Mouse (Mus musculus): ENCODE results near the gene Pkn1.

The Pkn1 gene

GRCm38 (mm10) chr8:83654725-83655124, 44.3 kb downstream of the Pkn1 start:
- DNase-seq (ENCODE audit: low read depth, low spot score), result no peak

GRCm38 (mm10) chr8:83653662-83654017, 45.3 kb downstream of the Pkn1 start:
- no peak for DNase-seq (ENCODE audit: low read depth, low spot score)

- DNase-seq (ENCODE audit: low read depth, low spot score), result no peak
Measured at GRCm38 (mm10) chr8:83652744-83653661, 46.0 kb downstream of the Pkn1 start.

- peak; percentile 98 for DNase-seq (ENCODE audit: low read depth, low spot score)
Measured at GRCm38 (mm10) chr8:83652030-83652743, 46.8 kb downstream of the Pkn1 start, which contains the start of gene Gipc1. TSS of gene Gipc1 (plus strand) at chr8:83652677.

GRCm38 (mm10) chr8:83649699-83650098, 49.3 kb downstream of the Pkn1 start:
- no peak for DNase-seq (ENCODE audit: low read depth, low spot score)

- DNase-seq (ENCODE audit: low read depth, low spot score), result no peak
Measured at GRCm38 (mm10) chr8:83648031-83648430, 50.9 kb downstream of the Pkn1 start.

- DNase-seq (ENCODE audit: low read depth, low spot score), result no peak
Measured at GRCm38 (mm10) chr8:83647511-83647910, 51.5 kb downstream of the Pkn1 start.

- DNase-seq (ENCODE audit: low read depth, low spot score), result no peak
Measured at GRCm38 (mm10) chr8:83639649-83640048, 59.3 kb downstream of the Pkn1 start.

GRCm38 (mm10) chr8:83638856-83639255, 60.1 kb downstream of the Pkn1 start:
- no peak for DNase-seq (ENCODE audit: low read depth, low spot score)

- DNase-seq (ENCODE audit: low read depth, low spot score), result no peak
Measured at GRCm38 (mm10) chr8:83632083-83632707, 66.8 kb downstream of the Pkn1 start.

- DNase-seq (ENCODE audit: low read depth, low spot score), result no peak
Measured at GRCm38 (mm10) chr8:83625676-83626299, 73.2 kb downstream of the Pkn1 start.

- DNase-seq (ENCODE audit: low read depth, low spot score), result no peak
Measured at GRCm38 (mm10) chr8:83624739-83625138, 74.2 kb downstream of the Pkn1 start.

- DNase-seq (ENCODE audit: low read depth, low spot score), result no peak
Measured at GRCm38 (mm10) chr8:83623549-83623948, 75.4 kb downstream of the Pkn1 start.

GRCm38 (mm10) chr8:83622389-83622989, 76.5 kb downstream of the Pkn1 start:
- DNase-seq (ENCODE audit: low read depth, low spot score), result peak; percentile 85

- no peak for DNase-seq (ENCODE audit: low read depth, low spot score)
Measured at GRCm38 (mm10) chr8:83621691-83622388, 77.1 kb downstream of the Pkn1 start.

GRCm38 (mm10) chr8:83619568-83620285, 79.3 kb downstream of the Pkn1 start:
- DNase-seq (ENCODE audit: low read depth, low spot score), result no peak

- no peak for DNase-seq (ENCODE audit: low read depth, low spot score)
Measured at GRCm38 (mm10) chr8:83618566-83618965, 80.4 kb downstream of the Pkn1 start.

- DNase-seq (ENCODE audit: low read depth, low spot score), result no peak
Measured at GRCm38 (mm10) chr8:83617111-83617510, 81.9 kb downstream of the Pkn1 start.

GRCm38 (mm10) chr8:83616625-83617024, 82.4 kb downstream of the Pkn1 start:
- DNase-seq (ENCODE audit: low read depth, low spot score), result no peak

Measured in forelimb bud, embryonic 11.5 days (tissue).